Mouse (Mus musculus) MEL (cell line): ENCODE results near the gene Gm12695.

Experiments used
- CHD2 ChIP-seq: IDR thresholded peaks from 2 replicates; pipeline ENCODE4 v1.6.1; 2011; ENCODE audit warnings: low read length, improper control_type of control experiment
- CTCF ChIP-seq, 3 experiments: IDR thresholded peaks in 2 of 3; conservative IDR thresholded peaks in 1 of 3; 2 replicates each; pipeline ENCODE4 v1.5.1; 2011 to 2012; ENCODE audit warnings: low read length in 3 of 3, low read depth in 2 of 3, mild to moderate bottlenecking in 2 of 3, improper control_type of control experiment in 1 of 3, inconsistent platforms in 1 of 3, mixed read lengths in 1 of 3, moderate library complexity in 1 of 3; ENCODE audit not compliant: control insufficient read depth in 1 of 3, insufficient read depth in 1 of 3, poor library complexity in 1 of 3, severe bottlenecking in 1 of 3
- NRF1 ChIP-seq: IDR thresholded peaks from 2 replicates; pipeline ENCODE4 v1.6.1; 2014; ENCODE audit warnings: low read depth, mild to moderate bottlenecking, inconsistent platforms, low read length, improper control_type of control experiment, moderate library complexity; ENCODE audit not compliant: poor library complexity, insufficient read depth, severe bottlenecking
- POLR2A ChIP-seq, 2 experiments: IDR thresholded peaks; 2 replicates each; pipeline ENCODE4 v1.6.1; 2011 to 2012; ENCODE audit warnings: low read length in 2 of 2, mild to moderate bottlenecking in 2 of 2, control low read depth in 1 of 2, improper control_type of control experiment in 1 of 2, low read depth in 1 of 2, moderate library complexity in 1 of 2; ENCODE audit not compliant: control insufficient read depth in 1 of 2, insufficient read depth in 1 of 2, poor library complexity in 1 of 2
- USF1 ChIP-seq: IDR thresholded peaks from 2 replicates; pipeline ENCODE4 v1.6.1; 2014; ENCODE audit warnings: low read depth, mild to moderate bottlenecking, inconsistent platforms, low read length, improper control_type of control experiment, moderate library complexity
- ZKSCAN1 ChIP-seq: IDR thresholded peaks from 2 replicates; pipeline ENCODE4 v1.6.1; 2012; ENCODE audit warnings: low read depth, mild to moderate bottlenecking, inconsistent platforms, low read length, improper control_type of control experiment, moderate library complexity

- TF ChIP-seq NRF1 = no peak
- TF ChIP-seq POLR2A (IDR thresholded peaks at IDR 0.05; ENCODE audit: control insufficient read depth in 1 of 2, insufficient read depth in 1 of 2, low read depth in 1 of 2, low read length in 2 of 2, poor library complexity in 1 of 2) = no peak
- TF ChIP-seq CHD2 = no peak
- no peak for TF ChIP-seq USF1
- TF ChIP-seq CTCF (IDR thresholded peaks at IDR 0.05 in 2 of 3, conservative IDR thresholded peaks at IDR 0.05 in 1 of 3; ENCODE audit: control insufficient read depth in 1 of 3, insufficient read depth in 1 of 3, low read depth in 2 of 3, low read length in 3 of 3, poor library complexity in 1 of 3, severe bottlenecking in 1 of 3) = no peak
- no peak for TF ChIP-seq ZKSCAN1
Observed at GRCm38 (mm10) chr4:96772966-96773566, 11.9 kb downstream of the Gm12695 start.
